Mouse (Mus musculus): ENCODE data around the gene 2410131K14Rik. TPM values are rescaled to one million over a fixed set of nuclear protein-coding genes. Genes with fewer than 3 reads are reported as not detected.
A peak's percentile ranks its signal among the peaks of the same experiment; 100 is the strongest.

2410131K14Rik gene
- 8.5 and 9.2 TPM in 2 replicates for polyA plus RNA-seq (2014; fragmentation: Nextera tagmentation; extraction: Ambion mirVana)

GRCm38 (mm10) chr5:118244606-118245443, at the start of gene 2410131K14Rik, which contains the start of gene Rnft2:
2410131K14Rik (plus strand) TSS chr5:118245227.
Rnft2 (minus strand) TSS chr5:118245116.
- Histone ChIP-seq H3K4me1 (replicated peaks; ENCODE audit: control insufficient read depth, insufficient read depth, low read length) (peaks cover 13% of the 10 kb centered on the region), H3K27ac (ENCODE audit: low read depth) (peak within 1 kb of the TSS; percentile 51; the same call in 1 of the 2 replicates), H3K36me3 (ENCODE audit: control insufficient read depth, insufficient read depth, low read length) (peaks cover 8% of the 10 kb centered on the region), H3K4me2 (ENCODE audit: low read length) (peak within 1 kb of the TSS; percentile 81), H3K4me3 (ENCODE audit: low read depth, low read length) (peak within 1 kb of the TSS; percentile 80), H3K27me3 (replicated peaks; ENCODE audit: control insufficient read depth, insufficient read depth, low read length) (no peaks in the 10 kb centered on the region), H3K9me3 (ENCODE audit: control insufficient read depth, low read length) (no peaks in the 10 kb centered on the region), H3K9ac (ENCODE audit: low read length) (peak within 1 kb of the TSS; percentile 73)
- DNase-seq (ENCODE audit: low spot score) (peak; percentile 99), ATAC-seq (replicated peaks; ENCODE audit: low FRiP score, low TSS enrichment, low read depth) (peak; percentile 100)
- under 1% methylated on average over 68 of the region's 68 CpGs for WGBS

GRCm38 (mm10) chr5:118197421-118197820, 47.6 kb upstream of the 2410131K14Rik start:
- no peak overlapping the region for H3K9ac ChIP-seq (ENCODE audit: low read length)
- H3K4me2 ChIP-seq (ENCODE audit: low read length) = no peak overlapping the region
- no peaks in the 10 kb centered on the region for H3K36me3 ChIP-seq (ENCODE audit: control insufficient read depth, insufficient read depth, low read length)
- DNase-seq (ENCODE audit: low spot score) (no peak), ATAC-seq (replicated peaks; ENCODE audit: low FRiP score, low TSS enrichment, low read depth) (no peak)
- no peaks in the 10 kb centered on the region for H3K4me1 ChIP-seq (replicated peaks; ENCODE audit: control insufficient read depth, insufficient read depth, low read length)
- WGBS = 75% methylated on average over 13 of the region's 13 CpGs
- no peak overlapping the region for H3K27ac ChIP-seq (ENCODE audit: low read depth)
- H3K9me3 ChIP-seq (ENCODE audit: control insufficient read depth, low read length) = no peaks in the 10 kb centered on the region
- H3K4me3 ChIP-seq (ENCODE audit: low read depth, low read length) = no peak overlapping the region
- 0 out of 2 replicates have a peak, but pooled peaks cover 3% of the 10 kb centered on the region for H3K27me3 ChIP-seq (replicated peaks; ENCODE audit: control insufficient read depth, insufficient read depth, low read length)

DNA sequence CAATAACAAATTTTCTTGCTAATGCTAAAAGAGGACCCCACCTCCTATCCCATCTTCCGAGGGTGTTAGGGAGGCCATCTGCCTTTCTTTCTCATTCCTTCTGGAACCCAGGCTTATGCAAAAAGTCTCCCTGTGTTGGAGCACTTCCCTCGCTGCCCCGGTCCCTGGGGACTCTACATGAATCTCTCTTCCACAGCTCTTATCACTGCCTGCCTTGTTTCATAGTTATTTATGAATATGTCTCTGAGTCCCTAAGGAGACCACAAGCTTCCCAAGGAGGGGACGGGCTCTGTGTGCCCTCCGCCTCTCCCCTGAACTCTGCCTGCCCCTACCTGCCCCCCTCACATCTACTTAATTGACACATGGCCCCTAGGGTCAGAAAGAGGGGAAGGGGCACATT, 45.4 kb upstream of the 2410131K14Rik start:
- H3K9me3 ChIP-seq (ENCODE audit: control insufficient read depth, low read length) = no peaks in the 10 kb centered on the region
- H3K36me3 ChIP-seq (ENCODE audit: control insufficient read depth, insufficient read depth, low read length) = no peaks in the 10 kb centered on the region
- DNase-seq (ENCODE audit: low spot score) (no peak), ATAC-seq (replicated peaks; ENCODE audit: low FRiP score, low TSS enrichment, low read depth) (no peak)
- no peaks in the 10 kb centered on the region for H3K4me1 ChIP-seq (replicated peaks; ENCODE audit: control insufficient read depth, insufficient read depth, low read length)
- WGBS = 62% methylated on average over 5 of the region's 5 CpGs
- no peak overlapping the region for H3K4me2 ChIP-seq (ENCODE audit: low read length)
- H3K9ac ChIP-seq (ENCODE audit: low read length) = no peak overlapping the region
- H3K27ac ChIP-seq (ENCODE audit: low read depth) = no peak overlapping the region
- no peaks in the 10 kb centered on the region for H3K27me3 ChIP-seq (replicated peaks; ENCODE audit: control insufficient read depth, insufficient read depth, low read length)
- H3K4me3 ChIP-seq (ENCODE audit: low read depth, low read length) = no peak overlapping the region

- ATAC-seq (replicated peaks; ENCODE audit: low FRiP score, low TSS enrichment, low read depth) = no peak
- no peaks in the 10 kb centered on the region for H3K9me3 ChIP-seq (ENCODE audit: control insufficient read depth, low read length)
- 56% methylated on average over 16 of the region's 16 CpGs for WGBS
Observed at GRCm38 (mm10) chr5:118204675-118205440, 40.2 kb upstream of the 2410131K14Rik start.

DNA sequence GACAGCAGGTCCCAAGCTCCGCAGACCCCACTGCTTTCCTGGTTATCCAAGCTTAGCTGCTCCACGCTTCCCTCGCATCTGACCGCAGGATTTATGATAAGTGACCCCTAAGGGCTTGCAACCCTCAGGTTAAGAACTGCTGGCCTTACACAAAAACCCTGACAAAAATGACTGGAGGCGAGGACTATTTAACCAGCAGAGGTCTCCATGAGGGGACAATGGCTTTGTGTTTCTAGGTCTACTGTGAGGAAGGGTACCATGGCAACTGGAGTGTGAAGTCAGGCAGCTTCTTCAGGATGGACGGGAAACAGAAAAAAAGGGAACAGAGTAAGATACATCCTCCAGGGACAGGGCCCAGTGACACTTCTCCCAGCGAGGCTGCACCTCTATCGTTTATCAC, 39.2 kb upstream of the 2410131K14Rik start:
- Histone ChIP-seq H3K4me2 (ENCODE audit: low read length) (no peak overlapping the region), H3K27ac (ENCODE audit: low read depth) (no peak overlapping the region), H3K9me3 (ENCODE audit: control insufficient read depth, low read length) (no peaks in the 10 kb centered on the region), H3K36me3 (ENCODE audit: control insufficient read depth, insufficient read depth, low read length) (no peaks in the 10 kb centered on the region), H3K9ac (ENCODE audit: low read length) (no peak overlapping the region), H3K4me3 (ENCODE audit: low read depth, low read length) (no peak overlapping the region), H3K4me1 (replicated peaks; ENCODE audit: control insufficient read depth, insufficient read depth, low read length) (no peaks in the 10 kb centered on the region), H3K27me3 (replicated peaks; ENCODE audit: control insufficient read depth, insufficient read depth, low read length) (no peaks in the 10 kb centered on the region)
- DNase-seq (ENCODE audit: low spot score) = no peak
- no peak for ATAC-seq (replicated peaks; ENCODE audit: low FRiP score, low TSS enrichment, low read depth)
- 78% methylated on average over 8 of the region's 8 CpGs for WGBS

More at GRCm38 (mm10) chr5:118204675-118205440, 40.2 kb upstream of the 2410131K14Rik start:
- Histone ChIP-seq H3K4me3 (ENCODE audit: low read depth, low read length) (no peak overlapping the region), H3K4me1 (replicated peaks; ENCODE audit: control insufficient read depth, insufficient read depth, low read length) (no peaks in the 10 kb centered on the region), H3K4me2 (ENCODE audit: low read length) (no peak overlapping the region), H3K36me3 (ENCODE audit: control insufficient read depth, insufficient read depth, low read length) (no peaks in the 10 kb centered on the region), H3K9ac (ENCODE audit: low read length) (no peak overlapping the region), H3K27ac (ENCODE audit: low read depth) (no peak overlapping the region), H3K27me3 (replicated peaks; ENCODE audit: control insufficient read depth, insufficient read depth, low read length) (no peaks in the 10 kb centered on the region)
- DNase-seq (ENCODE audit: low spot score) = no peak

GRCm38 (mm10) chr5:118214012-118214411, 31.0 kb upstream of the 2410131K14Rik start:
- H3K27ac ChIP-seq (ENCODE audit: low read depth) = no peak overlapping the region
- 21% methylated on average over 5 of the region's 5 CpGs for WGBS
- no peaks in the 10 kb centered on the region for H3K27me3 ChIP-seq (replicated peaks; ENCODE audit: control insufficient read depth, insufficient read depth, low read length)
- no peaks in the 10 kb centered on the region for H3K9me3 ChIP-seq (ENCODE audit: control insufficient read depth, low read length)
- peak overlapping the region; percentile 37 for H3K9ac ChIP-seq (ENCODE audit: low read length)
- H3K36me3 ChIP-seq (ENCODE audit: control insufficient read depth, insufficient read depth, low read length) = no peaks in the 10 kb centered on the region
- ATAC-seq (replicated peaks; ENCODE audit: low FRiP score, low TSS enrichment, low read depth) = 0 out of 2 replicates have a peak, but pooled peaks have one; percentile 18
- peak overlapping the region; percentile 32 for H3K4me3 ChIP-seq (ENCODE audit: low read depth, low read length)
- H3K4me1 ChIP-seq (replicated peaks; ENCODE audit: control insufficient read depth, insufficient read depth, low read length) = peaks cover 9% of the 10 kb centered on the region
- DNase-seq (ENCODE audit: low spot score) = peak; percentile 57
- peak overlapping the region; percentile 64 for H3K4me2 ChIP-seq (ENCODE audit: low read length)

DNA sequence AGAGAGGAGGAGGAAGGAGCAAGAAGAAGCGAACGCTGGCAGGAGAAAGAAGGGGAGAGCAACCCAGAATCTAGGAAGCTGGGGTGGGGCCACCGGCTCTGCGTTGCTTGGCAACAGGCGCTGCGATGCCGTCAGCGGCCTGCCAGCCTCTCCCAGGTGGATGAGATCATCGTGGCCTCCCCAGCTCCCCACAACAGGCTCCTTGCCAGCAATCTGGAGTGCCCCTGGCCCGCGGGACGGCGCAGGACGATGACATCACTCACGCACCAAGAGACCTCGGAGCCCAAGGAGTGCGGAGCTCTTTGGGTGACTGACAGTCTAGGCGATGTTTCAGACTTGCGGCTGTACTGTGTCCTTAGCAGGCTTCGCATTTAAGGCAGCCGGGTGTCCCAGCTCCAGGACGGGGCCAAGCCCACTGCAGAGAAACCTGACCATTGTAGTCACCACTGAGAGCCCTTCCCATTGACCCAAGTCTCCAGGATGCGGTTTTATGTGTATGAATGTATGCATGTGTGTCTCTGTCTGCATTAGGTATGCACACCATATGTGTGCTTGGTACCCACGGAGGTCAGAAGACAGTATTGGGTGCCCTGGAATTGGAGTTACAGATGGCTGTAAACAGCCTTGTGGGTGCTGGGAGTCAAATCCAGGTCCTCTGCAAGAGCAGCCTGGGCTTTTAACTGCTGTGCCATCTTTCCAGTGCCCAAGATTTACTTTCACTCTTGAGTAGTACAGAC, 30.4 kb upstream of the 2410131K14Rik start:
- ATAC-seq (replicated peaks; ENCODE audit: low FRiP score, low TSS enrichment, low read depth) (peak; percentile 86), DNase-seq (ENCODE audit: low spot score) (peak; percentile 87)
- H3K4me3 ChIP-seq (ENCODE audit: low read depth, low read length) = peak overlapping the region; percentile 32
- peak overlapping the region; percentile 37 for H3K9ac ChIP-seq (ENCODE audit: low read length)
- 6% methylated on average over 24 of the region's 24 CpGs for WGBS
- peaks cover 9% of the 10 kb centered on the region for H3K4me1 ChIP-seq (replicated peaks; ENCODE audit: control insufficient read depth, insufficient read depth, low read length)
- peak overlapping the region; percentile 64 for H3K4me2 ChIP-seq (ENCODE audit: low read length)
- H3K27ac ChIP-seq (ENCODE audit: low read depth) = no peak overlapping the region
- no peaks in the 10 kb centered on the region for H3K36me3 ChIP-seq (ENCODE audit: control insufficient read depth, insufficient read depth, low read length)
- no peaks in the 10 kb centered on the region for H3K27me3 ChIP-seq (replicated peaks; ENCODE audit: control insufficient read depth, insufficient read depth, low read length)
- no peaks in the 10 kb centered on the region for H3K9me3 ChIP-seq (ENCODE audit: control insufficient read depth, low read length)

GRCm38 (mm10) chr5:118217410-118217809, 27.6 kb upstream of the 2410131K14Rik start:
- no peak for ATAC-seq (replicated peaks; ENCODE audit: low FRiP score, low TSS enrichment, low read depth)
- no peak for DNase-seq (ENCODE audit: low spot score)
- H3K27ac ChIP-seq (ENCODE audit: low read depth) = no peak overlapping the region

More at GRCm38 (mm10) chr5:118217410-118217809, 27.6 kb upstream of the 2410131K14Rik start:
- Histone ChIP-seq H3K9ac (ENCODE audit: low read length) (no peak overlapping the region), H3K4me3 (ENCODE audit: low read depth, low read length) (no peak overlapping the region), H3K36me3 (ENCODE audit: control insufficient read depth, insufficient read depth, low read length) (no peaks in the 10 kb centered on the region), H3K4me2 (ENCODE audit: low read length) (no peak overlapping the region), H3K27me3 (replicated peaks; ENCODE audit: control insufficient read depth, insufficient read depth, low read length) (no peaks in the 10 kb centered on the region), H3K9me3 (ENCODE audit: control insufficient read depth, low read length) (no peaks in the 10 kb centered on the region), H3K4me1 (replicated peaks; ENCODE audit: control insufficient read depth, insufficient read depth, low read length) (peaks cover 9% of the 10 kb centered on the region)
- WGBS = 68% methylated on average over 6 of the region's 6 CpGs
